Mouse (Mus musculus) splenic B cell, adult 2 months (primary cell): ENCODE measurements around the gene Krt23.

Source experiments
- DNase-seq: peaks from one replicate; pipeline ENCODE4 v3.0.0-alpha.2; 2011; ENCODE audit warnings: low read depth, low spot score
- H3K27me3 ChIP-seq: 2 replicates; pipeline ENCODE4 v1.6.1; 2012; ENCODE audit warnings: mild to moderate bottlenecking, low read length, moderate library complexity, mixed read lengths; ENCODE audit not compliant: control insufficient read depth, poor library complexity, insufficient read depth, severe bottlenecking
- H3K36me3 ChIP-seq: 2 replicates; pipeline ENCODE4 v1.6.1; 2012; ENCODE audit warnings: mild to moderate bottlenecking, low read length, moderate library complexity, mixed read lengths; ENCODE audit not compliant: control insufficient read depth, poor library complexity, insufficient read depth, severe bottlenecking

Gene Krt23

GRCm38 (mm10) chr11:99492733-99493573 lies at the start of gene Krt23:
Gene Krt23 (minus strand): TSS chr11:99493137.
- no peaks in the 10 kb centered on the region for H3K27me3 ChIP-seq
- H3K36me3 ChIP-seq: no peaks in the 10 kb centered on the region
- DNase-seq: no peak

- Histone ChIP-seq H3K27me3 (no peaks in the 10 kb centered on the region), H3K36me3 (no peaks in the 10 kb centered on the region)
- DNase-seq: no peak
Measured at GRCm38 (mm10) chr11:99539721-99540120, 46.8 kb upstream of the Krt23 start.

- no peak for DNase-seq
- no peaks in the 10 kb centered on the region for H3K36me3 ChIP-seq
- H3K27me3 ChIP-seq: no peaks in the 10 kb centered on the region
Measured at GRCm38 (mm10) chr11:99521288-99521860, 28.4 kb upstream of the Krt23 start, which contains the start of gene Krt39. Gene Krt39 (minus strand): TSS chr11:99521338.

- DNase-seq: no peak
- Histone ChIP-seq H3K27me3 (no peaks in the 10 kb centered on the region), H3K36me3 (no peaks in the 10 kb centered on the region)
Measured at GRCm38 (mm10) chr11:99514098-99514497, 21.2 kb upstream of the Krt23 start.

GRCm38 (mm10) chr11:99500095-99500805 lies 7.3 kb upstream of the Krt23 start:
- H3K36me3 ChIP-seq: no peaks in the 10 kb centered on the region
- H3K27me3 ChIP-seq: no peaks in the 10 kb centered on the region
- DNase-seq: no peak

GRCm38 (mm10) chr11:99496460-99496859 lies 3.5 kb upstream of the Krt23 start:
- no peaks in the 10 kb centered on the region for H3K36me3 ChIP-seq
- DNase-seq: no peak

GRCm38 (mm10) chr11:99494741-99495140 lies 1.8 kb upstream of the Krt23 start:
- Histone ChIP-seq H3K36me3 (no peaks in the 10 kb centered on the region), H3K27me3 (no peaks in the 10 kb centered on the region)
- DNase-seq: no peak

More at GRCm38 (mm10) chr11:99496460-99496859, 3.5 kb upstream of the Krt23 start:
- H3K27me3 ChIP-seq: no peaks in the 10 kb centered on the region

GRCm38 (mm10) chr11:99493574-99493850 lies 575 bp upstream of the Krt23 start:
- no peak for DNase-seq
- no peaks in the 10 kb centered on the region for H3K27me3 ChIP-seq
- H3K36me3 ChIP-seq: no peaks in the 10 kb centered on the region

- no peaks in the 10 kb centered on the region for H3K36me3 ChIP-seq
- no peaks in the 10 kb centered on the region for H3K27me3 ChIP-seq
- no peak for DNase-seq
Measured at GRCm38 (mm10) chr11:99491040-99491439, 1.9 kb downstream of the Krt23 start.

- no peak for DNase-seq
- H3K27me3 ChIP-seq: no peaks in the 10 kb centered on the region
- no peaks in the 10 kb centered on the region for H3K36me3 ChIP-seq
Measured at GRCm38 (mm10) chr11:99490624-99491023, 2.3 kb downstream of the Krt23 start.

GRCm38 (mm10) chr11:99489233-99489632 lies 3.7 kb downstream of the Krt23 start:
- H3K36me3 ChIP-seq: no peaks in the 10 kb centered on the region
- DNase-seq: no peak
- H3K27me3 ChIP-seq: no peaks in the 10 kb centered on the region

- no peaks in the 10 kb centered on the region for H3K36me3 ChIP-seq
- DNase-seq: no peak
Measured at GRCm38 (mm10) chr11:99474981-99475380, 18.0 kb downstream of the Krt23 start.

GRCm38 (mm10) chr11:99473433-99473832 lies 19.5 kb downstream of the Krt23 start:
- Histone ChIP-seq H3K36me3 (no peaks in the 10 kb centered on the region), H3K27me3 (no peaks in the 10 kb centered on the region; the same call in 1 of the 2 replicates)
- no peak for DNase-seq

More at GRCm38 (mm10) chr11:99474981-99475380, 18.0 kb downstream of the Krt23 start:
- H3K27me3 ChIP-seq: no peaks in the 10 kb centered on the region; the same call in 1 of the 2 replicates

- H3K27me3 ChIP-seq: no peaks in the 10 kb centered on the region; the same call in 1 of the 2 replicates
- DNase-seq: no peak
- no peaks in the 10 kb centered on the region for H3K36me3 ChIP-seq
Measured at GRCm38 (mm10) chr11:99472405-99472804, 20.5 kb downstream of the Krt23 start.

- no peak for DNase-seq
- no peaks in the 10 kb centered on the region for H3K36me3 ChIP-seq
- no peaks in the 10 kb centered on the region for H3K27me3 ChIP-seq
Measured at GRCm38 (mm10) chr11:99471946-99472345, 21.0 kb downstream of the Krt23 start.
